Mouse (Mus musculus): ENCODE data around the gene Dlx3. TPM values are rescaled to one million over a fixed set of nuclear protein-coding genes. Genes with fewer than 3 reads are reported as not detected.

Gene Dlx3
- polyA plus RNA-seq, 1 experiment from 2014 or later, result 31.3 TPM

GRCm38 (mm10) chr11:95110081-95110480 lies 9.8 kb upstream of the Dlx3 start:
- H3K4me3 ChIP-seq, result no peak overlapping the region

GRCm38 (mm10) chr11:95117030-95117429 lies 2.9 kb upstream of the Dlx3 start:
- WGBS, result 5% methylated on average over 6 of the region's 6 CpGs
- no peak overlapping the region for H3K4me3 ChIP-seq
- 0 out of 2 replicates have a peak overlapping the region, but pooled peaks have one; percentile 11 for H3K27ac ChIP-seq (replicated peaks)
- peaks cover 50% of the 10 kb centered on the region for H3K27me3 ChIP-seq (replicated peaks; ENCODE audit: low read depth, poor library complexity, severe bottlenecking)
- peaks cover 48% of the 10 kb centered on the region for H3K4me1 ChIP-seq
- no peaks in the 10 kb centered on the region for H3K9me3 ChIP-seq
- 0 out of 2 replicates have a peak, but pooled peaks cover 4% of the 10 kb centered on the region for H3K36me3 ChIP-seq (replicated peaks)
- peak; percentile 81 for DNase-seq (ENCODE audit: low spot score)

More at GRCm38 (mm10) chr11:95110081-95110480, 9.8 kb upstream of the Dlx3 start:
- Histone ChIP-seq H3K36me3 (replicated peaks) (no peaks in the 10 kb centered on the region), H3K27ac (replicated peaks) (no peak overlapping the region), H3K9me3 (no peaks in the 10 kb centered on the region), H3K27me3 (replicated peaks; ENCODE audit: low read depth, poor library complexity, severe bottlenecking) (peaks cover 14% of the 10 kb centered on the region), H3K4me1 (peaks cover 30% of the 10 kb centered on the region)
- 89% methylated on average over 7 of the region's 7 CpGs for WGBS
- DNase-seq (ENCODE audit: low spot score), result no peak

GRCm38 (mm10) chr11:95118505-95118904 lies 1.4 kb upstream of the Dlx3 start:
- peak; percentile 82 for DNase-seq (ENCODE audit: low spot score)
- Histone ChIP-seq H3K4me1 (peaks cover 44% of the 10 kb centered on the region), H3K36me3 (replicated peaks) (peaks cover 12% of the 10 kb centered on the region), H3K27me3 (replicated peaks; ENCODE audit: low read depth, poor library complexity, severe bottlenecking) (peaks cover 65% of the 10 kb centered on the region), H3K27ac (replicated peaks) (no peak overlapping the region), H3K9me3 (no peaks in the 10 kb centered on the region), H3K4me3 (peak overlapping the region; percentile 36)
- WGBS, result 3% methylated on average over 8 of the region's 8 CpGs

GRCm38 (mm10) chr11:95120633-95121020 lies 708 bp downstream of the Dlx3 start:
- Histone ChIP-seq H3K27ac (replicated peaks) (peak overlapping the region; percentile 84), H3K4me1 (peaks cover 62% of the 10 kb centered on the region), H3K4me3 (peak overlapping the region; percentile 67), H3K9me3 (no peaks in the 10 kb centered on the region), H3K36me3 (replicated peaks) (peaks cover 19% of the 10 kb centered on the region), H3K27me3 (replicated peaks; ENCODE audit: low read depth, poor library complexity, severe bottlenecking) (peaks cover 86% of the 10 kb centered on the region)
- 1% methylated on average over 21 of the region's 21 CpGs for WGBS
- DNase-seq (ENCODE audit: low spot score), result no peak

DNA sequence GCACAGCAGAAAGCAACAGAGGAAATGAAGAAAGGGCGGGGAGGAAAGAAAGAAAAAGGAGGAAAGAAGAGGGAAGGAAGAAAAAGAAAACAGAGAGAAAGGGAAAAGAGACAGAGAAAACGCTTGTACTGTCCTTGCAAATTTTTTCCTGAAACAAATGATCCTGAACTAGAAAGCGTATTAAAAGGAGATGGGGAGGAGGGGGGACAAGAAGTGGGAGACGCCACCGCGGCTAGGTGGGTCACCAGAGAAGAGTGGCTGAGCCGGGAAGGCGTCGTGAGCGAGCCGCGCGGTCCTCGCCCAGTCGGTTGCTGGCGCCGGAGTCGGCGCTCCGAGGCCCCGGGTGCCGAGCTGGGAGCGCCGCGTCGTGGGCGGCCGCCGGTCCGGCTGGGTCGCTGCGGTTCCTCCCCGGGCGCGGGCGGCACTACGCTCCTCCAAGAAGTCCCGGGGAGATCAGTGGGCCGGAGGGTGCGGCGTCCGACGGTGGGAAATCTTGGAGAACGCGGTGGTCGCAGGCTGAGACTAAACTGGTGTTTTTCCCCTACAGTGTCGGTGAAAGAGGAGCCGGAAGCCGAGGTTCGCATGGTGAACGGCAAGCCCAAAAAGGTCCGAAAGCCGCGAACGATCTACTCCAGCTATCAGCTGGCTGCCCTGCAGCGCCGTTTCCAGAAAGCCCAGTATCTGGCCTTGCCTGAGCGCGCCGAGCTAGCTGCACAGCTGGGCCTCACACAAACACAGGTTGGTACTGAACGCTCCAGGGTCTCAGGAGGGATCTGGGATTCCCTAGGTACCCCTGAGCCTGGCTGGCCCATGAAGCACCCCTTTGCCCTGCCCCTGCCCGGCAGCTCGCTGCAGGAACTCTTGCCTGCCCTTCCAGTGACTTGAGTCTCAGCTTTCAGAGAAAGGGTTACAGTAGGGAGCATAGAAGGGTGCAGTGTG lies 1.5 kb downstream of the Dlx3 start:
- peaks cover 19% of the 10 kb centered on the region for H3K36me3 ChIP-seq (replicated peaks)
- H3K4me3 ChIP-seq, result peak overlapping the region; percentile 67
- peak; percentile 62 for DNase-seq (ENCODE audit: low spot score)
- WGBS, result under 1% methylated on average over 63 of the region's 63 CpGs
- H3K27me3 ChIP-seq (replicated peaks; ENCODE audit: low read depth, poor library complexity, severe bottlenecking), result peaks cover 94% of the 10 kb centered on the region
- peak overlapping the region; percentile 84 for H3K27ac ChIP-seq (replicated peaks)
- no peaks in the 10 kb centered on the region for H3K9me3 ChIP-seq
- peaks cover 70% of the 10 kb centered on the region for H3K4me1 ChIP-seq

GRCm38 (mm10) chr11:95122100-95122489 lies 2.2 kb downstream of the Dlx3 start:
- H3K27ac ChIP-seq (replicated peaks), result peak overlapping the region; percentile 84
- peaks cover 76% of the 10 kb centered on the region for H3K4me1 ChIP-seq
- DNase-seq (ENCODE audit: low spot score), result no peak
- H3K9me3 ChIP-seq, result no peaks in the 10 kb centered on the region
- H3K27me3 ChIP-seq (replicated peaks; ENCODE audit: low read depth, poor library complexity, severe bottlenecking), result peaks cover 99% of the 10 kb centered on the region
- peak overlapping the region; percentile 67 for H3K4me3 ChIP-seq
- WGBS, result 20% methylated on average over 6 of the region's 6 CpGs
- peaks cover 19% of the 10 kb centered on the region for H3K36me3 ChIP-seq (replicated peaks)

- H3K27ac ChIP-seq (replicated peaks), result peak overlapping the region; percentile 52
- H3K4me1 ChIP-seq, result peaks cover 80% of the 10 kb centered on the region
- peak overlapping the region; percentile 8 for H3K4me3 ChIP-seq
- H3K36me3 ChIP-seq (replicated peaks), result peaks cover 19% of the 10 kb centered on the region
- DNase-seq (ENCODE audit: low spot score), result no peak
- H3K27me3 ChIP-seq (replicated peaks; ENCODE audit: low read depth, poor library complexity, severe bottlenecking), result peaks cover 95% of the 10 kb centered on the region
- H3K9me3 ChIP-seq, result no peaks in the 10 kb centered on the region
- WGBS, result 27% methylated on average over 7 of the region's 7 CpGs
These were observed 5.5 kb downstream of the Dlx3 start for GRCm38 (mm10) chr11:95125366-95125948.

DNA sequence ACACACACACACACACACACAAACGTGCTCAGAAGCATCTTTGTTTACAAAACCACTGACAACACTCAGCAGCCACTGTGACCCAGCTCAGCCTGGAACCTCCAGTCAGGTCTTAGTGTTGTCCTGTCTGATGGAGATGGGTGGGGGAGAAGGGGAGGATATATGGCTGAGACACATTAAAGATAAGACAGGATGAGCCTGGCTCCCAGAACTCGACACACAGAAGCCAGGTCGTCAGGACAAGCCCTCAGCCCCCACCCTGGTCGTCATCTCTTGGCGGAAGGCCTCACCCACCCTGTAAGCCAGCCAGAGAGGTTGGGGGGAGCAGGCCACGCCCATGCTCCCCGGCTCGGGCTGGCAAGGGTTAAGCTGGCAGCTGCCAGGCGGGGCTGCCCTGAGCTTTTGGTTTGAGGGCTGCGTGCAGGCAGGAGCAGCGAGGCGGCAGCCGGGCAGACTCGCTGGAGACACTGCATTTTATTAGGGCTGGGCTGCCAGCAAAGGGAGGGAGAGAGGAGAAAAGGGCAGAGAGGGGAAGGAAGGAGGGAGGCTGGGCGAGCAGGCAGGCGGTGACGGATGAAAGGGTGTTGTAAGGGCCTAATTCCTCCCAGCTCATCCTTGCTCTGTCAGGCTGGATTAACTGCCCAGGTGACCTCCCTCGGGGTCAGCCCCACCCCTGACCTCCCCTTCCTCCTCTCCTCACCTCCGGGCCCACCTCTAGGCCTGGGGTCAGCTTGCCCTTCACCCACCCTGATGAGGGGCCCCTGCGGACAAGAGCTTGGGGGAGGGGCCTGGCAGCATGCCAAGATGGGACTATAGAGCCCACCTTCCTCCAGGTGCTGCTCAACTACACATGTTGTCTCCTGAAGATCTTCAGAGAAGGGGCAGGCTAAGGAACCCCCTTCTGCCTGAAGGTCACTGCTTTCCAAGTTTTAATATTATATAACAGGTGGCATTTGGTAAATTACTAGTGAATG lies 6.6 kb downstream of the Dlx3 start:
- 2% methylated on average over 20 of the region's 20 CpGs for WGBS

DNA sequence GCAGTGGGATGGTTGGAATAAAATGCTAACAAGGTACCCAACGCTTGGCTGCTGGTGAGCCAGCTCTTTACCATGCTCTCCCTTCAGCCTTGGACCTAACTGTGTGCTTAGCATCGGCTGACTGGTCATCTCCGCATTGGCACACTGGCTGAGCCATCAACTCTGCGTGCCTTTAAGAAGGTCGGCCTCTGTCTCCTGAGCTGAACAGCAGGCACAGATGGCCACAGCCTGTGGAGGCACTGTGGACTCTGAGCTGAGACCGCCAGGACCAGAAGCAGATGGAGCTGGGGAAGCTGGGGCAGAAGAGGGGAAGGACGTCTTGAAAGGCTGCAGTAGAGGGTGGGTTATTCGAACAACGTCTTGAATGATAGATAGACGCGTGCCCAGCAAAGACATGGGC lies 8.4 kb downstream of the Dlx3 start:
- Histone ChIP-seq H3K4me3 (no peak overlapping the region), H3K27ac (replicated peaks) (no peak overlapping the region; the same call in 1 of the 2 replicates), H3K4me1 (peaks cover 66% of the 10 kb centered on the region), H3K27me3 (replicated peaks; ENCODE audit: low read depth, poor library complexity, severe bottlenecking) (peaks cover 71% of the 10 kb centered on the region), H3K36me3 (replicated peaks) (peaks cover 9% of the 10 kb centered on the region), H3K9me3 (no peaks in the 10 kb centered on the region)
- WGBS, result 71% methylated on average over 11 of the region's 11 CpGs
- DNase-seq (ENCODE audit: low spot score), result no peak

More for the DNA sequence above, 6.6 kb downstream of the Dlx3 start:
- peaks cover 89% of the 10 kb centered on the region for H3K27me3 ChIP-seq (replicated peaks; ENCODE audit: low read depth, poor library complexity, severe bottlenecking)
- H3K4me3 ChIP-seq, result peak overlapping the region; percentile 44
- H3K27ac ChIP-seq (replicated peaks), result peak overlapping the region; percentile 76
- peaks cover 77% of the 10 kb centered on the region for H3K4me1 ChIP-seq
- H3K9me3 ChIP-seq, result no peaks in the 10 kb centered on the region
- peaks cover 19% of the 10 kb centered on the region for H3K36me3 ChIP-seq (replicated peaks)
- peak; percentile 75 for DNase-seq (ENCODE audit: low spot score)

GRCm38 (mm10) chr11:95130668-95131252 lies 10.8 kb downstream of the Dlx3 start:
- WGBS, result 76% methylated on average over 17 of the region's 17 CpGs
- no peak for DNase-seq (ENCODE audit: low spot score)
- no peaks in the 10 kb centered on the region for H3K9me3 ChIP-seq
- peaks cover 56% of the 10 kb centered on the region for H3K27me3 ChIP-seq (replicated peaks; ENCODE audit: low read depth, poor library complexity, severe bottlenecking)
- no peak overlapping the region for H3K4me3 ChIP-seq
- H3K36me3 ChIP-seq (replicated peaks), result no peaks in the 10 kb centered on the region
- peaks cover 66% of the 10 kb centered on the region for H3K4me1 ChIP-seq
- H3K27ac ChIP-seq (replicated peaks), result peak overlapping the region; percentile 57

DNA sequence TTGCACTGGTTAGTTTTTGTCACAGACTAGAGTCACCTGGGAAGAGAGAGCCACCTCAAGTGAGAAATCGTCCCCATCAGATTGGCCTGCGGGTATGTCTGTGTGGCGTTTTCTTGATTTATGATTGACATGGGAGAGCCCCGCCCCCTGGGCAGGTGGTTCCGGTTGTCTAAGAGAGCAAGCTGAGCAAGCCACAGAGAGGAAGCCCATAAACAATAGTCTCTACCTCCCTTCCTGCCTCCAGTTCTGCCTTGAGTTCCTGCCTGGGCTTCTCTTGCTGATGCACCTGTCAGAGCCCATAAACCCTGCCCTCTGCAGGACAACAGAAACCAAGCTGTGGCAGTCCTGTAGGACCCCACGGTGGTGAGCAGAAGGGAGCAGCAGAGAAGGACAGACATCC lies 13.4 kb downstream of the Dlx3 start:
- DNase-seq (ENCODE audit: low spot score), result no peak
- H3K36me3 ChIP-seq (replicated peaks), result no peaks in the 10 kb centered on the region
- no peak overlapping the region for H3K27ac ChIP-seq (replicated peaks)
- H3K9me3 ChIP-seq, result no peaks in the 10 kb centered on the region
- peaks cover 73% of the 10 kb centered on the region for H3K4me1 ChIP-seq
- no peak overlapping the region for H3K4me3 ChIP-seq
- 77% methylated on average over 6 of the region's 6 CpGs for whole genome bisulfite sequencing
- H3K27me3 ChIP-seq (replicated peaks; ENCODE audit: low read depth, poor library complexity, severe bottlenecking), result peaks cover 61% of the 10 kb centered on the region
